Mouse (Mus musculus): Measurements from ENCODE around the gene Adgrv1. TPM values are rescaled to one million over a fixed set of nuclear protein-coding genes. Genes with fewer than 3 reads are reported as not detected.

Gene Adgrv1
- total and polyA plus RNA-seq, 3 experiments = 0.17 to 0.44 (median 0.27) TPM

- in situ Hi-C loops (cut with MboI; ENCODE audit: low pct_ligation_motif_present, low pct_unique_long_range_greater_than_20kb, low sequenced_read_pairs) = no loop called here
- Histone ChIP-seq H3K9me3 (replicated peaks; ENCODE audit: low read length) (no peaks in the 10 kb centered on the region), H3K4me1 (ENCODE audit: control insufficient read depth in 1 of 2, insufficient read depth in 2 of 2) (peaks cover 0 to 9% of the 10 kb centered on the region in 2 experiments; a peak in 2 of 4 replicates), H3K9ac (ENCODE audit: insufficient read depth, low read depth) (no peak overlapping the region), H3K4me3 (replicated peaks in 1 of 3; ENCODE audit: low read depth in 2 of 3, low read length in 2 of 3, poor library complexity in 1 of 3) (no peak overlapping the region), H3K4me2 (ENCODE audit: insufficient read depth, low read depth, poor library complexity, severe bottlenecking) (no peak overlapping the region), H3K79me2 (replicated peaks; ENCODE audit: control insufficient read depth, extremely low read depth, insufficient read depth, poor library complexity, severe bottlenecking) (no peaks in the 10 kb centered on the region), H3K27ac (ENCODE audit: insufficient read depth, low read depth) (no peak overlapping the region), H3K36me3 (replicated peaks in 1 of 2; ENCODE audit: control insufficient read depth in 1 of 2, insufficient read depth in 1 of 2, low read length in 1 of 2) (no peaks in the 10 kb centered on the region), H3K27me3 (replicated peaks) (no peaks in the 10 kb centered on the region)
- no peak for TF ChIP-seq RCOR1 (conservative IDR thresholded peaks at IDR 0.05; ENCODE audit: low read depth, low read length)
- 0 out of 2 replicates have a peak, but pooled peaks have one; percentile 33 for TF ChIP-seq BHLHE40 (IDR thresholded peaks at IDR 0.05; ENCODE audit: low read depth, low read length)
- TF ChIP-seq POLR2A (IDR thresholded peaks at IDR 0.05; ENCODE audit: low read depth, low read length) = no peak
- peak; percentile 87 for TF ChIP-seq ZNF384 (IDR thresholded peaks at IDR 0.05; ENCODE audit: low read depth, low read length)
- TF ChIP-seq MEF2A (IDR thresholded peaks at IDR 0.05; ENCODE audit: borderline replicate concordance, low read depth, low read length) = 0 out of 2 replicates have a peak, but pooled peaks have one; percentile 26
- TF ChIP-seq JUN (IDR thresholded peaks at IDR 0.05; ENCODE audit: insufficient read depth, low read depth, low read length) = no peak
- TF ChIP-seq KAT2A (IDR thresholded peaks at IDR 0.05; ENCODE audit: insufficient replicate concordance, low read length) = no peak
- no peak for TF ChIP-seq EP300 (IDR thresholded peaks at IDR 0.05; ENCODE audit: low read length)
- TF ChIP-seq SIN3A (IDR thresholded peaks at IDR 0.05; ENCODE audit: low read length) = no peak
- dilution Hi-C loops (cut with MboI; ENCODE audit: extremely low pct_ligation_motif_present, extremely low pct_unique_long_range_greater_than_20kb, low sequenced_read_pairs) = no loop called here
- peak; percentile 27 for DNase-seq (ENCODE audit: extremely low read depth)
Observed at GRCm38 (mm10) chr13:81142268-81142884, 490.6 kb downstream of the Adgrv1 start.

- no peaks in the 10 kb centered on the region for H3K9me3 ChIP-seq (replicated peaks; ENCODE audit: low read length)
- no peak overlapping the region for H3K4me2 ChIP-seq (ENCODE audit: insufficient read depth, low read depth, poor library complexity, severe bottlenecking)
- no peak overlapping the region for H3K27ac ChIP-seq (ENCODE audit: insufficient read depth, low read depth)
- peaks cover 2 to 13% of the 10 kb centered on the region in 2 experiments; a peak in 2 of 4 replicates for H3K4me1 ChIP-seq (ENCODE audit: control insufficient read depth in 1 of 2, insufficient read depth in 2 of 2)
- no peaks in the 10 kb centered on the region for H3K79me2 ChIP-seq (replicated peaks; ENCODE audit: control insufficient read depth, extremely low read depth, insufficient read depth, poor library complexity, severe bottlenecking)
- in situ Hi-C loops (cut with MboI; ENCODE audit: low pct_ligation_motif_present, low pct_unique_long_range_greater_than_20kb, low sequenced_read_pairs) (no loop called here), dilution Hi-C loops (cut with MboI; ENCODE audit: extremely low pct_ligation_motif_present, extremely low pct_unique_long_range_greater_than_20kb, low sequenced_read_pairs) (no loop called here)
- H3K27me3 ChIP-seq (replicated peaks) = no peaks in the 10 kb centered on the region
- TF ChIP-seq BHLHE40 (IDR thresholded peaks at IDR 0.05; ENCODE audit: low read depth, low read length) = peak; percentile 36; the same call in 1 of the 2 replicates
- TF ChIP-seq SIN3A (IDR thresholded peaks at IDR 0.05; ENCODE audit: low read length) = no peak
- TF ChIP-seq IRF4 (IDR thresholded peaks at IDR 0.05; ENCODE audit: low read depth, low read length) = peak; percentile 40; the same call in 1 of the 2 replicates
- H3K36me3 ChIP-seq (replicated peaks in 1 of 2; ENCODE audit: control insufficient read depth in 1 of 2, insufficient read depth in 1 of 2, low read length in 1 of 2) = no peaks in the 10 kb centered on the region
- no peak overlapping the region for H3K4me3 ChIP-seq (replicated peaks in 1 of 3; ENCODE audit: low read depth in 2 of 3, low read length in 2 of 3, poor library complexity in 1 of 3)
- H3K9ac ChIP-seq (ENCODE audit: insufficient read depth, low read depth) = no peak overlapping the region; the same call in 1 of the 2 replicates
- DNase-seq (ENCODE audit: extremely low read depth) = no peak
Observed at GRCm38 (mm10) chr13:81136652-81137422, 496.1 kb downstream of the Adgrv1 start.

- Histone ChIP-seq H3K4me3 (replicated peaks in 1 of 3; ENCODE audit: low read depth in 2 of 3, low read length in 2 of 3, poor library complexity in 1 of 3) (no peak overlapping the region), H3K4me2 (ENCODE audit: insufficient read depth, low read depth, poor library complexity, severe bottlenecking) (no peak overlapping the region), H3K27ac (ENCODE audit: insufficient read depth, low read depth) (no peak overlapping the region), H3K4me1 (ENCODE audit: control insufficient read depth in 1 of 2, insufficient read depth in 2 of 2) (peaks cover 2 to 13% of the 10 kb centered on the region in 2 experiments; a peak in 2 of 4 replicates), H3K27me3 (replicated peaks) (no peaks in the 10 kb centered on the region), H3K79me2 (replicated peaks; ENCODE audit: control insufficient read depth, extremely low read depth, insufficient read depth, poor library complexity, severe bottlenecking) (no peaks in the 10 kb centered on the region), H3K9ac (ENCODE audit: insufficient read depth, low read depth) (no peak overlapping the region), H3K9me3 (replicated peaks; ENCODE audit: low read length) (no peaks in the 10 kb centered on the region), H3K36me3 (replicated peaks in 1 of 2; ENCODE audit: control insufficient read depth in 1 of 2, insufficient read depth in 1 of 2, low read length in 1 of 2) (no peaks in the 10 kb centered on the region)
- dilution Hi-C loops (cut with MboI; ENCODE audit: extremely low pct_ligation_motif_present, extremely low pct_unique_long_range_greater_than_20kb, low sequenced_read_pairs) = no loop called here
- no peak for DNase-seq (ENCODE audit: extremely low read depth)
- in situ Hi-C loops (cut with MboI; ENCODE audit: low pct_ligation_motif_present, low pct_unique_long_range_greater_than_20kb, low sequenced_read_pairs) = no loop called here
- TF ChIP-seq RAD21 (IDR thresholded peaks at IDR 0.05; ENCODE audit: low read depth, low read length) = no peak
Observed at GRCm38 (mm10) chr13:81135953-81136352, 497.0 kb downstream of the Adgrv1 start.

All from CH12.LX (cell line).